Mouse (Mus musculus): Measurements from ENCODE around the gene Gm5485. TPM values are rescaled to one million over a fixed set of nuclear protein-coding genes. Genes with fewer than 3 reads are reported as not detected.

Gm5485 gene
- polyA plus RNA-seq, 1 experiment from 2014 or later = not detected

GRCm38 (mm10) chr16:48422501-48422900, 10.3 kb upstream of the Gm5485 start:
- H3K9ac ChIP-seq (ENCODE audit: low read depth, low read length) = no peak overlapping the region
- no peak overlapping the region for H3K27ac ChIP-seq (ENCODE audit: low read length)
- H3K27me3 ChIP-seq (ENCODE audit: control insufficient read depth, insufficient read depth, low read depth, low read length) = no peaks in the 10 kb centered on the region
- 25% methylated on average over 2 of the region's 2 CpGs for WGBS (ENCODE audit: insufficient replicate concordance)
- no peaks in the 10 kb centered on the region for H3K4me1 ChIP-seq (ENCODE audit: control insufficient read depth, low read depth, low read length)
- H3K4me3 ChIP-seq (ENCODE audit: low read depth, low read length) = no peak overlapping the region
- no peak overlapping the region for H3K4me2 ChIP-seq (ENCODE audit: low read depth, low read length)
- H3K36me3 ChIP-seq (ENCODE audit: control insufficient read depth, insufficient read depth) = no peaks in the 10 kb centered on the region
- no peak for ATAC-seq (ENCODE audit: low read depth)
- no peaks in the 10 kb centered on the region for H3K9me3 ChIP-seq (replicated peaks; ENCODE audit: control insufficient read depth, low read length)

GRCm38 (mm10) chr16:48419035-48419434, 6.8 kb upstream of the Gm5485 start:
- Histone ChIP-seq H3K4me1 (ENCODE audit: control insufficient read depth, low read depth, low read length) (no peaks in the 10 kb centered on the region), H3K9me3 (replicated peaks; ENCODE audit: control insufficient read depth, low read length) (no peaks in the 10 kb centered on the region), H3K36me3 (ENCODE audit: control insufficient read depth, insufficient read depth) (no peaks in the 10 kb centered on the region), H3K4me2 (ENCODE audit: low read depth, low read length) (no peak overlapping the region), H3K27me3 (ENCODE audit: control insufficient read depth, insufficient read depth, low read depth, low read length) (no peaks in the 10 kb centered on the region), H3K4me3 (ENCODE audit: low read depth, low read length) (no peak overlapping the region), H3K9ac (ENCODE audit: low read depth, low read length) (no peak overlapping the region), H3K27ac (ENCODE audit: low read length) (no peak overlapping the region)
- 16% methylated on average over 2 of the region's 2 CpGs for WGBS (ENCODE audit: insufficient replicate concordance)
- no peak for ATAC-seq (ENCODE audit: low read depth)

- no peak overlapping the region for H3K4me2 ChIP-seq (ENCODE audit: low read depth, low read length)
- no peaks in the 10 kb centered on the region for H3K4me1 ChIP-seq (ENCODE audit: control insufficient read depth, low read depth, low read length)
- H3K36me3 ChIP-seq (ENCODE audit: control insufficient read depth, insufficient read depth) = no peaks in the 10 kb centered on the region
- H3K9ac ChIP-seq (ENCODE audit: low read depth, low read length) = no peak overlapping the region
- ATAC-seq (ENCODE audit: low read depth) = no peak
- H3K27me3 ChIP-seq (ENCODE audit: control insufficient read depth, insufficient read depth, low read depth, low read length) = no peaks in the 10 kb centered on the region
- H3K27ac ChIP-seq (ENCODE audit: low read length) = no peak overlapping the region
- H3K4me3 ChIP-seq (ENCODE audit: low read depth, low read length) = no peak overlapping the region
- WGBS (ENCODE audit: insufficient replicate concordance) = 57% methylated on average over 3 of the region's 3 CpGs
- H3K9me3 ChIP-seq (replicated peaks; ENCODE audit: control insufficient read depth, low read length) = no peaks in the 10 kb centered on the region
Observed at GRCm38 (mm10) chr16:48418557-48418956, 6.3 kb upstream of the Gm5485 start.

- Histone ChIP-seq H3K4me2 (ENCODE audit: low read depth, low read length) (no peak overlapping the region), H3K36me3 (ENCODE audit: control insufficient read depth, insufficient read depth) (no peaks in the 10 kb centered on the region), H3K27ac (ENCODE audit: low read length) (no peak overlapping the region), H3K27me3 (ENCODE audit: control insufficient read depth, insufficient read depth, low read depth, low read length) (no peaks in the 10 kb centered on the region), H3K9ac (ENCODE audit: low read depth, low read length) (no peak overlapping the region), H3K9me3 (replicated peaks; ENCODE audit: control insufficient read depth, low read length) (no peaks in the 10 kb centered on the region), H3K4me3 (ENCODE audit: low read depth, low read length) (no peak overlapping the region), H3K4me1 (ENCODE audit: control insufficient read depth, low read depth, low read length) (no peaks in the 10 kb centered on the region)
- whole genome bisulfite sequencing (ENCODE audit: insufficient replicate concordance) = 53% methylated on average over 3 of the region's 3 CpGs
- no peak for ATAC-seq (ENCODE audit: low read depth)
Observed at GRCm38 (mm10) chr16:48410125-48410524, 2.1 kb downstream of the Gm5485 start.

- no peak overlapping the region for H3K4me3 ChIP-seq (ENCODE audit: low read depth, low read length)
- no peak overlapping the region for H3K27ac ChIP-seq (ENCODE audit: low read length)
- 50% methylated on average over 7 of the region's 7 CpGs for WGBS (ENCODE audit: insufficient replicate concordance)
- no peak overlapping the region for H3K9ac ChIP-seq (ENCODE audit: low read depth, low read length)
- ATAC-seq (ENCODE audit: low read depth) = no peak
- H3K4me2 ChIP-seq (ENCODE audit: low read depth, low read length) = no peak overlapping the region
- no peaks in the 10 kb centered on the region for H3K4me1 ChIP-seq (ENCODE audit: control insufficient read depth, low read depth, low read length)
- no peaks in the 10 kb centered on the region for H3K27me3 ChIP-seq (ENCODE audit: control insufficient read depth, insufficient read depth, low read depth, low read length)
- H3K9me3 ChIP-seq (replicated peaks; ENCODE audit: control insufficient read depth, low read length) = no peaks in the 10 kb centered on the region
- no peaks in the 10 kb centered on the region for H3K36me3 ChIP-seq (ENCODE audit: control insufficient read depth, insufficient read depth)
Observed at GRCm38 (mm10) chr16:48409580-48409979, 2.6 kb downstream of the Gm5485 start.

GRCm38 (mm10) chr16:48405674-48406403, 6.4 kb downstream of the Gm5485 start:
- no peaks in the 10 kb centered on the region for H3K27me3 ChIP-seq (ENCODE audit: control insufficient read depth, insufficient read depth, low read depth, low read length)
- no peak for ATAC-seq (ENCODE audit: low read depth)
- H3K36me3 ChIP-seq (ENCODE audit: control insufficient read depth, insufficient read depth) = no peaks in the 10 kb centered on the region
- no peak overlapping the region for H3K4me3 ChIP-seq (ENCODE audit: low read depth, low read length)
- H3K27ac ChIP-seq (ENCODE audit: low read length) = no peak overlapping the region
- H3K9me3 ChIP-seq (replicated peaks; ENCODE audit: control insufficient read depth, low read length) = no peaks in the 10 kb centered on the region
- WGBS (ENCODE audit: insufficient replicate concordance) = 55% methylated on average over 10 of the region's 10 CpGs
- no peak overlapping the region for H3K4me2 ChIP-seq (ENCODE audit: low read depth, low read length)
- H3K9ac ChIP-seq (ENCODE audit: low read depth, low read length) = no peak overlapping the region
- H3K4me1 ChIP-seq (ENCODE audit: control insufficient read depth, low read depth, low read length) = no peaks in the 10 kb centered on the region

- Histone ChIP-seq H3K27ac (ENCODE audit: low read length) (no peak overlapping the region), H3K4me1 (ENCODE audit: control insufficient read depth, low read depth, low read length) (no peaks in the 10 kb centered on the region), H3K36me3 (ENCODE audit: control insufficient read depth, insufficient read depth) (no peaks in the 10 kb centered on the region), H3K4me3 (ENCODE audit: low read depth, low read length) (no peak overlapping the region), H3K27me3 (ENCODE audit: control insufficient read depth, insufficient read depth, low read depth, low read length) (no peaks in the 10 kb centered on the region), H3K9ac (ENCODE audit: low read depth, low read length) (no peak overlapping the region), H3K4me2 (ENCODE audit: low read depth, low read length) (no peak overlapping the region), H3K9me3 (replicated peaks; ENCODE audit: control insufficient read depth, low read length) (no peaks in the 10 kb centered on the region)
- ATAC-seq (ENCODE audit: low read depth) = no peak
Observed at GRCm38 (mm10) chr16:48404009-48404408, 8.2 kb downstream of the Gm5485 start.

- WGBS (ENCODE audit: insufficient replicate concordance) = 32% methylated on average over 3 of the region's 3 CpGs
- no peak for ATAC-seq (ENCODE audit: low read depth)
- Histone ChIP-seq H3K36me3 (ENCODE audit: control insufficient read depth, insufficient read depth) (no peaks in the 10 kb centered on the region), H3K9ac (ENCODE audit: low read depth, low read length) (no peak overlapping the region), H3K4me3 (ENCODE audit: low read depth, low read length) (no peak overlapping the region), H3K27me3 (ENCODE audit: control insufficient read depth, insufficient read depth, low read depth, low read length) (no peaks in the 10 kb centered on the region), H3K4me1 (ENCODE audit: control insufficient read depth, low read depth, low read length) (no peaks in the 10 kb centered on the region), H3K27ac (ENCODE audit: low read length) (no peak overlapping the region), H3K4me2 (ENCODE audit: low read depth, low read length) (no peak overlapping the region), H3K9me3 (replicated peaks; ENCODE audit: control insufficient read depth, low read length) (no peaks in the 10 kb centered on the region)
Observed at GRCm38 (mm10) chr16:48403423-48403822, 8.8 kb downstream of the Gm5485 start.

- WGBS (ENCODE audit: insufficient replicate concordance) = 49% methylated on average over 4 of the region's 4 CpGs
- H3K9ac ChIP-seq (ENCODE audit: low read depth, low read length) = no peak overlapping the region
- no peaks in the 10 kb centered on the region for H3K9me3 ChIP-seq (replicated peaks; ENCODE audit: control insufficient read depth, low read length)
- no peak for ATAC-seq (ENCODE audit: low read depth)
- no peak overlapping the region for H3K4me3 ChIP-seq (ENCODE audit: low read depth, low read length)
- no peaks in the 10 kb centered on the region for H3K4me1 ChIP-seq (ENCODE audit: control insufficient read depth, low read depth, low read length)
- no peak overlapping the region for H3K4me2 ChIP-seq (ENCODE audit: low read depth, low read length)
- no peak overlapping the region for H3K27ac ChIP-seq (ENCODE audit: low read length)
- H3K36me3 ChIP-seq (ENCODE audit: control insufficient read depth, insufficient read depth) = no peaks in the 10 kb centered on the region
- H3K27me3 ChIP-seq (ENCODE audit: control insufficient read depth, insufficient read depth, low read depth, low read length) = no peaks in the 10 kb centered on the region
Observed at GRCm38 (mm10) chr16:48402963-48403362, 9.3 kb downstream of the Gm5485 start.
